Mouse (Mus musculus): ENCODE measurements around the gene Wdr3. TPM values are rescaled to one million over a fixed set of nuclear protein-coding genes. Genes with fewer than 3 reads are reported as not detected.

The Wdr3 gene
- polyA plus RNA-seq, 1 experiment: 17.7 TPM

- H3K4me3 ChIP-seq: no peak overlapping the region
- TF ChIP-seq POLR2AphosphoS2 (IDR thresholded peaks at IDR 0.05; ENCODE audit: insufficient read length, low read depth) (no peak), SRF (IDR thresholded peaks at IDR 0.05; ENCODE audit: control insufficient read depth, insufficient read length, low read depth) (no peak), POLR2A (IDR thresholded peaks at IDR 0.05; ENCODE audit: insufficient read length, low read depth) (no peak), MYOD1 (IDR thresholded peaks at IDR 0.05; ENCODE audit: control insufficient read depth in 1 of 3, insufficient read length in 2 of 3, low read depth in 2 of 3) (no peak), MAX (IDR thresholded peaks at IDR 0.05; ENCODE audit: low read depth) (no peak), E2F4 (IDR thresholded peaks at IDR 0.05; ENCODE audit: insufficient read depth) (no peak)
- H3K4me2 ChIP-seq (ENCODE audit: low read depth): no peak overlapping the region
- H3K36me3 ChIP-seq (ENCODE audit: control insufficient read depth, insufficient read depth): no peaks in the 10 kb centered on the region
- no peak overlapping the region for H3ac ChIP-seq (ENCODE audit: control insufficient read depth, insufficient read length)
- no peaks in the 10 kb centered on the region for H3K27me3 ChIP-seq (ENCODE audit: control insufficient read depth, insufficient read depth, insufficient read length)
- H3K79me2 ChIP-seq (ENCODE audit: control insufficient read depth, insufficient read depth): no peaks in the 10 kb centered on the region
Observed at GRCm38 (mm10) chr3:100121961-100122360, 40.2 kb downstream of the Wdr3 start.

DNA sequence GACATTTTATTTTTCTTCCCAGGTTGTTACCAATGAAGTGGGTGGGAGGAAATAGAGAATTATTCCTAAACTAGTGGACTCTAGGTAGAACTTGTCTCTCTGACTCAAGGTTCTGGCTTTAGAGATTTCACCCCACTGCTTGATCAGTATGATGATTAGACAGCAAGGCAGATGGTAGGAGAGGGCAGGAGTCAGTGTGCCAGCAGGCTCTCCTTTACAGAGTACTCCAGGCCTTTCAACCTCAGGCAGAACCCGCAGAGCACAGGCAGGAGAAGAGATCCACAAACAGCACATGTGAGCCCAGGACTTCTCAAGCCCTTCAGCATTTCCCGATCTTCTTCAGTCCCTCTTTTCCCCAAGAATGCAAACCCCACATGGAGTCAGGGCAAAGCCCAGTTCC is 43.5 kb downstream of the Wdr3 start:
- TF ChIP-seq CEBPB (IDR thresholded peaks at IDR 0.05; ENCODE audit: insufficient read depth, poor library complexity, severe bottlenecking) (no peak), TCF12 (IDR thresholded peaks at IDR 0.05; ENCODE audit: insufficient read depth, poor library complexity, severe bottlenecking) (no peak), MYOG (IDR thresholded peaks at IDR 0.05; ENCODE audit: control insufficient read depth in 1 of 3, insufficient read depth in 1 of 3, insufficient read length in 2 of 3, low read depth in 2 of 3) (no peak), POLR2A (IDR thresholded peaks at IDR 0.05; ENCODE audit: insufficient read length, low read depth) (no peak), SRF (IDR thresholded peaks at IDR 0.05; ENCODE audit: control insufficient read depth, insufficient read length, low read depth) (no peak), TCF3 (IDR thresholded peaks at IDR 0.05; ENCODE audit: insufficient read length, low read depth) (no peak), REST (IDR thresholded peaks at IDR 0.05; ENCODE audit: insufficient read depth, insufficient read length) (no peak), MAX (IDR thresholded peaks at IDR 0.05; ENCODE audit: low read depth) (no peak), E2F4 (IDR thresholded peaks at IDR 0.05; ENCODE audit: insufficient read depth) (no peak)
- H3K27me3 ChIP-seq (ENCODE audit: control insufficient read depth, insufficient read depth, insufficient read length): no peaks in the 10 kb centered on the region

GRCm38 (mm10) chr3:100106736-100107135 is 55.5 kb downstream of the Wdr3 start:
- no peak overlapping the region for H3K4me3 ChIP-seq
- H3K27me3 ChIP-seq (ENCODE audit: control insufficient read depth, insufficient read depth, insufficient read length): no peaks in the 10 kb centered on the region
- no peaks in the 10 kb centered on the region for H3K36me3 ChIP-seq (ENCODE audit: control insufficient read depth, insufficient read depth)
- H3K79me2 ChIP-seq (ENCODE audit: control insufficient read depth, insufficient read depth): no peaks in the 10 kb centered on the region
- no peak for TF ChIP-seq TCF3 (IDR thresholded peaks at IDR 0.05; ENCODE audit: insufficient read length, low read depth)
- TF ChIP-seq MAX (IDR thresholded peaks at IDR 0.05; ENCODE audit: low read depth): no peak
- no peak for TF ChIP-seq E2F4 (IDR thresholded peaks at IDR 0.05; ENCODE audit: insufficient read depth)
- TF ChIP-seq REST (IDR thresholded peaks at IDR 0.05; ENCODE audit: insufficient read depth, insufficient read length): no peak
- no peak overlapping the region for H3ac ChIP-seq (ENCODE audit: control insufficient read depth, insufficient read length)
- no peak overlapping the region for H3K4me2 ChIP-seq (ENCODE audit: low read depth)

More for the DNA sequence above, 43.5 kb downstream of the Wdr3 start:
- Histone ChIP-seq H3K4me2 (ENCODE audit: low read depth) (no peak overlapping the region), H3ac (ENCODE audit: control insufficient read depth, insufficient read length) (no peak overlapping the region), H3K79me2 (ENCODE audit: control insufficient read depth, insufficient read depth) (no peaks in the 10 kb centered on the region), H3K36me3 (ENCODE audit: control insufficient read depth, insufficient read depth) (no peaks in the 10 kb centered on the region), H3K4me3 (no peak overlapping the region)

DNA sequence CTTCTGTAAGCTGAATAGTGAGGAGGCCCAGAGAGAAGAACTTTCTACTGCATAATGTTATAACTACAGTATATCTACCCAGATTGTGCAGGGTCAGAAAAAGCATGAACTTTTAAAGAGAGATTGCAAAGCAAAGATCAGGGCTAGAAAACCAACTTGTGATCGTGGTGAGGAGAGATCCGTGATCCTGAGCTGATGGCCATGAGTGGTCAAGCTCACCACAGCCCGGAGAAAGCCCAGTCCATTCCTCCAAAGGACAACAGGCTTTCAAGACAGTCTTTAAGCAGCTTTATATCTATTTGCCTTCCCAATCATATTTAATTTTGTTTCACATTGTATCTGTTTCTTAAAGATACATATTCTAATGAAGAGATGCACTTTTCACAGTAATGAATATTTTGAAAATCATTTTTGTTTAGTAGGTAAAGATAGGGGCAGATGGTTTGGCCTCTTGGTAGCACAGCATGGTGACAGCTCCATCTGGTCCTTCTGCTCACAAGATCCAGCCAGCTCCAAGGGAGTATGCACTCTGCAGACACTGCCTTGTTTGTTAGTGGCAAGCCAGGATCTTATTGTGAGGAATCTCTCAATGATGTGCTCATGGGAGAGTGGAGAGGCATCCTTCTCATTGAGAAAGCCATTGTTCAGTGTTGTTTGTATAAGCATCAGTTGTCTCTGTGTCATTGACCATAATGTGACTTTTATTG is 59.7 kb downstream of the Wdr3 start:
- no peak overlapping the region for H3K4me2 ChIP-seq (ENCODE audit: low read depth)
- H3K36me3 ChIP-seq (ENCODE audit: control insufficient read depth, insufficient read depth): no peaks in the 10 kb centered on the region
- H3ac ChIP-seq (ENCODE audit: control insufficient read depth, insufficient read length): no peak overlapping the region
- H3K4me3 ChIP-seq: no peak overlapping the region
- TF ChIP-seq POLR2A (IDR thresholded peaks at IDR 0.05; ENCODE audit: insufficient read length, low read depth) (no peak), CEBPB (IDR thresholded peaks at IDR 0.05; ENCODE audit: insufficient read depth, poor library complexity, severe bottlenecking) (no peak)
- H3K79me2 ChIP-seq (ENCODE audit: control insufficient read depth, insufficient read depth): no peaks in the 10 kb centered on the region
- H3K27me3 ChIP-seq (ENCODE audit: control insufficient read depth, insufficient read depth, insufficient read length): no peaks in the 10 kb centered on the region

Other genes starting within 250 kb of the Wdr3 start
- gene Gdap2, start within 50 bp of the Wdr3 start, polyA plus RNA-seq (2012; fragmentation: generic; extraction: Trizol): 8.8 TPM

Measured in myocyte (in vitro differentiated cells).